Mouse (Mus musculus) spleen, postnatal 4 days (tissue): ENCODE results near the gene Eif4g1.

Source experiments
- DNase-seq, 2 experiments: peaks; one replicate each; pipeline ENCODE4 v3.0.0; 2022; ENCODE audit warnings: low spot score in 2 of 2

The Eif4g1 gene

GRCm38 (mm10) chr16:20706407-20707055 is 38.4 kb downstream of the Eif4g1 start:
- DNase-seq: no peak

- DNase-seq: peak in 1 of 2 experiments; percentile 57
Observed at GRCm38 (mm10) chr16:20708220-20708938, 40.3 kb downstream of the Eif4g1 start.

DNA sequence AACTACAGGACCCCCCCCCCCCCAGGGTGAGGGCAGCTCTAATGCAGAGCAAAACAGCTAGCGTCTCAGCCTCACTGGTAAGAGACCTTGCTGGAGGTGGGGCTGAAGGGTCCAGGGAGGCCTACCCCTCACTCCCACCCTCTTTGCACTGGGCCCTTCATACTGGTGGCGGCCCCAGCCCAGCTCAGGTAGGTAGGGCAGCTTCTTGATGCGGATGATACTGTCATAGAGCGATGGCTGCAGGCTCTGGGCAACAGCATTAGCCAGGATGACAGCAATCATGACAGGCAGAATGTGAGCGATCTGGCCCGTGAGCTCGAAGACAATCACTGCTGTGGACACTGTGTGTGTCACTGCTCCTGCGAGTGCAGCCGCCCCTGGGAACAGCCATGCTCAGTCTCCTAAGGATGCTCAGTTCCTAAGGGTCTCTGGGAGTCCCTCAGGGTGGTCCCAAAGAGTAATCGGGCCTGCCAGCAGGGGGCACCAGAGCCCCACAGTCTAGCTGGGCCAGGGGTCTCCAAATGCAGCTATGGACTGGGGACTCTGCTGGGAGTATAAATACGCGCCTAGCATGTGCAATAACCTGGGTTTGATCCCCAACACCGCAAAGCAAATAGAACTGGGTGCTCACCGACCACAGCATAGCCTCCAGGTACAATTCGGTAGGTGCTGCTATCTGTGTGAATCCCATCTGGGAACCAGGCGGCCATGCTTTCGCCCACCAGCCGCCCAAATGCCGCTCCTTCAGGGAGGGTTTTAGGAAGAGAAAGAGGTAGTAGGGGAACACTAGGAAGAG is 41.0 kb downstream of the Eif4g1 start:
- peak in 1 of 2 experiments; percentile 72 for DNase-seq

- DNase-seq: peak in 1 of 2 experiments; percentile 58
Observed at GRCm38 (mm10) chr16:20710370-20710769, 42.3 kb downstream of the Eif4g1 start.

GRCm38 (mm10) chr16:20710810-20711209 is 42.7 kb downstream of the Eif4g1 start:
- DNase-seq: peak in 1 of 2 experiments; percentile 33

DNA sequence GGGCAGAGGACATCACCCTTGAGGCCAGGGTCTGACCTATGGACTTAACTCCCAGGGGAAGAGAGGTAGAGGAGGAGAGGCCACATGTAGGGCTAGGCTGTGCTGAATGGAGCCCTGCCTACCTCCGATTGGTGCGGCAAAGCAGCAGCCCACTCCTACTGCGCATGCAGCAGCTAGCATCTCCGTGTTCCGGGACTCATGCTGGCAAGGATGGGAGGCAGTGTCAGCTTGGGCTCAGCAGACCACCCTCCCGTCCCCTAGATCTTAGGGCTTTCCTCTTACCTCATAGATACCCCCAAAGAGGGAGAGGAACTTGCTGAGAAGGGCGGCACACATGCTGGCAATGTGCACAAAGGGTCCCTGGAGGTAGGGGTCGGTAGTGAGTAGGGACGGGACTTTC is 44.1 kb downstream of the Eif4g1 start:
- peak in 1 of 2 experiments; percentile 58 for DNase-seq

DNA sequence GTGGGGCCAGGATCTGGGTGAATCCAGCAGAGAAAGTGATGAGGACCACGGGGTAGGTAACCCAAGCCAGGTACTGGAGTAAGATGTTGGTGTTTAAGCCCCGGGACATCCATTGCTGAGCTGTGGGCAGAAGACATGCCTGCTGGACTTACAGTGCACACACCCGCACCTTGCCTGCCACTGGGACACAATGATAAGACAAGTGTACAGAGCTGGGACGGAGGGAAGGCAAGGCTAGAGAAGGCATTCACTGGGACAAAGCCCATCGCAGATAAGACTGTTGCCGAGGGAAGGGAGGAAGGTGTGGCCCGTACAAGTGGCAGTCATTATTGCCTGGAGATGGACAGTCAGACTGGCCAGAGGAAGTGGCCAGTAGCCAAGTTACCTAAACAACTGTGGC is 44.8 kb downstream of the Eif4g1 start:
- DNase-seq: peak in 1 of 2 experiments; percentile 44

DNA sequence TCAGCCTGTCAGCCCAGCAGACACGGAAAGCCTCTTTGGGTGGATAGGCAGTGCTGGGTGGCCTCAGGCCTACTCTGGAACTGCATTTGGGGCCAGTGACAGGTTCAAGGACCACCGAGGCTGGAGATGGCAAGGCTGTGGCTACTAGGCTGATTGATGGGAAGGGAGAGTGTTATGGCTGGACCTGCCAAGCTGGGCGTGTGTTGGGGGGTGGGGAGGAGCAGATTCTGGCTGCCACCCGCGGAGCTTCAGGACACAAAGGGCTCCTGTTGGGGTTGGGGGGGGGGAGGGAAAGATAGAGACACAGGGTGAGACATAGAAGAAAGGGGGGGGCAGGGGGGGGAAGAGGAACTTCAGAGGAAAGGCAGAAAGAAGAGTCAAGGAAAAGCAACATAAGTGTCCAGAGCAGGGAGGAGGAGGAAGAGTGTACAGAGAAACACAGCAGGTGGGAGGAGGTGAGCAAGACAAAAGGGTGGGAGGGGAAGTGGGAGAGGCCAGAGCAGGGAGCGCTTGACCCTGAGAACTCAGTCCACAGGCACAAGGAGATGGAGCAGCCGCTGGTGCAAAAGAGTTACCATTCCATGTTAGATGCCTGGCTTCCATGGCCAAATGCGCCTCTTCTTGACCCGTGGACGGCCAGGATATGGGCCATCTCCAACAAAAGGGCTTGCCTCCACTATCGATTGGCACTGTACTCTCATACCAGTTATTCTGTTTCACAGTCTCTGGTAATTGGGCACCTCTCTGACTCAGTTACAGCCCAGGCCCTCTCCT is 46.4 kb downstream of the Eif4g1 start:
- peak in 1 of 2 experiments; percentile 60 for DNase-seq

GRCm38 (mm10) chr16:20715161-20715560 is 47.0 kb downstream of the Eif4g1 start:
- DNase-seq: peak in 1 of 2 experiments; percentile 64

GRCm38 (mm10) chr16:20715566-20715965 is 47.5 kb downstream of the Eif4g1 start:
- no peak for DNase-seq

GRCm38 (mm10) chr16:20715976-20716840 is 48.1 kb downstream of the Eif4g1 start:
- peak; percentile 76 to 87 for DNase-seq

GRCm38 (mm10) chr16:20716841-20717180 is 48.7 kb downstream of the Eif4g1 start:
- DNase-seq: no peak

DNA sequence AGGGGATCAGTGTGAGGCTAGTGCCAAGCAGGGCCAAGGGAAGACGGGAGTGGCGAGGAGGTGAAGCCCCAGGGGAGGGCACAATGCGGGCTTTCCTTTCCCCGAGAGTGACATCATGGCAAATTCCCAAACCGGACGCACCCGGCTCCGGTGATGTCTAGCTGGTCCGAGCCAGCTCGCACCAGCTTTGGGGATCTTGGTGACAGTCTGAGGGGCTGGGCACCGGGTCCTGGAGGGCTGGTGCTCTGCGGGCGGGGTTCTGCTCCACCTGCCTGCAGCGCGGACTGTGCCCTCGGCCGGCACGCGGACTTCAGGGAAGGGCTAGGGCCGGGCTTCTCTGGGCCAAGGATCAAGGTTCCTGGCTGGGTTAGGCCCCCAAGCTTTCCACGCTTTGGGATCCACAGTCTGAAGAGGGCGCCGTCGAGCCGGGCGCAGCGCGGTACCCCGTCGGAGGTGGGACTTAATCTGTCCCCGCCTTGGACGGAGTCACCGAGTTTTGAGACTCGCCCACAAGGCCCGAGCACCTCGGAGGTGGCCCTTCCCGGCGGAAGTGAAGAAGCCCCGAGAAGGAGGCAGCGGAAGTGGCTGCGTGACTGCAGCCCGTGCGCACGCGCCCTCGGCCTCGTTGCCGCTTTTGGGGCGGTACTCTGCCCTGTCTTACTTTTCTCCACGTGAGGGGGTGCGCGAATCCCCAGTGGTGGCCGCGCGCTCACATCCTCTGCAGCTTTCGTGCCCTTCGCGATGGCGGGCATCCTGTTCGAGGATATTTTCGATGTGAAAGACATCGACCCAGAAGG is 49.3 kb downstream of the Eif4g1 start, which contains the start of the genes Polr2h and Clcn2:
Gene Polr2h, plus strand, starts transcription at position 485 of the 797 bp plus-strand sequence.
Gene Clcn2, minus strand, starts transcription at position 566 of the 797 bp plus-strand sequence.
- peak; percentile 95 to 98 for DNase-seq

GRCm38 (mm10) chr16:20717978-20718670 is 50.0 kb downstream of the Eif4g1 start:
- DNase-seq: no peak

GRCm38 (mm10) chr16:20721808-20722207 is 53.7 kb downstream of the Eif4g1 start:
- no peak for DNase-seq

DNA sequence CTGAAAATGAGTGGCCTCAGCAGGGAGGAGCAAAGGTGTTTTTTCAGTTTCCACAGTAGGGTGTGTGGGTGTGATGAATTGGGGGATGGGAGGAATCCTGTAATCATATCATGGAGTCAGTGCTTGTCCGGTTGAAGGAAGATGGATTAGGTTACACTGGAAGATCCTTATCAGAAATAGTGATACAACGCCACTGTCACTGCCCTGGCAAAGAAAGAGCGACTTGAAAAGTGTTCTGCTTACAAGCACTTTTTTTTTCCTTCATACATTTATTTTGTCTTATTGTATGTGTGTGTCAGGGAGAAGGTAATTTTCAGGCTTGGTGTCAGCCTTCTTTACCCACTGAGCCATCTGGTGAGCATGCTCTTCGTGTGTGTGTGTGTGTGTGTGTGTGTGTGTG is 54.6 kb downstream of the Eif4g1 start:
- DNase-seq: no peak

- DNase-seq: no peak
Observed at GRCm38 (mm10) chr16:20723247-20723646, 55.1 kb downstream of the Eif4g1 start.

DNA sequence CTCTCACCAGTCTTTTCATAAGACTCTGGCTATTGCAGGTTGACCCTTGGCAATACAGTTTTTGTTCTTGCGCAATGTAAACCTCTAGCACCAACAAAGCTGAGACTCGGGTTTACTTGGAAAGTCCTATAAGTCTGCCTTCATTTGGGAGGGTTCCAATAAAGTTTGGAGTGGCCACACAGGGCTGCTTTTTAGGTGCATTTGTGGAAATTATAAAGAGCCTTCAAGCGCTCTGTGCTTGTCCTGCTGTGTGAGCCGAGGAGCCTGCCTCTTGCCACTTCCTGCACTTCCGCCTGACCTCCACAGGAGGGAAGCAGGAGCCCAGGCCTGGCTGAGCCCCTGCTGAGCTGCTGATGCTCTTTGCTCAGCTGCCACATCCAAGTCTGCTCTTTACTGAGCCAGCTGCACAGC is 56.2 kb downstream of the Eif4g1 start:
- DNase-seq: peak in 1 of 2 experiments; percentile 67

DNA sequence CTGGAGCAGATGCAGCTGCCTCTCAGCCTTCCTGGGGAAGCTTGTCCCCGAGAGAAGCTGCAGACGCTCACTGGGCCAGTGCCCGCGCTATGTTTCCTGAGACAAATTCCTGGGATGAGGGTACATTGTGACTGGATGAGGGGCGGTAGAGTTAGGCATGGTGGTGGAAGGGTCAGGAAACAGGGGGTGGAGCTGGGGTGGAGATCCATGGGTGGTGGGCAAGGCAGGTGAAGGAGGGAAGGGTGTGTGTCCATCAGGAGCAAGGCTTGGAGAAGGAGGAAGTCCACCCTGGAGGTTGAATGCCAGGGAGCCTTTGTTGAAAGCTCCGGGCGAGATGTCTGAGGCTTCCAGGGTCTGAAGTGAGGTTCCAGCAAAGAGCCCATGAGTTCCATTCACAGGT is 57.2 kb downstream of the Eif4g1 start:
- no peak for DNase-seq
